Mouse (Mus musculus) gastrocnemius, adult 2 months (tissue): Measurements from ENCODE around the gene Gm29427. TPM values are rescaled to one million over a fixed set of nuclear protein-coding genes. Genes with fewer than 3 reads are reported as not detected.

Experiments
- DNase-seq: peaks from one replicate; pipeline ENCODE4 v3.0.0; 2022
- H3K27ac ChIP-seq: fragments of 200-600 bp; 2 replicates; pipeline ENCODE4 v1.8.1; 2022; ENCODE audit warnings: mild to moderate bottlenecking
- H3K4me3 ChIP-seq: fragments of 200-600 bp; 2 replicates; pipeline ENCODE4 v1.8.1; 2022; ENCODE audit warnings: mild to moderate bottlenecking, moderate library complexity
- CTCF ChIP-seq: fragments of 200-600 bp; IDR thresholded peaks from 2 replicates; pipeline ENCODE4 v1.8.1; 2022; ENCODE audit warnings: antibody characterized with exemption, mild to moderate bottlenecking, moderate library complexity
- intact Hi-C: fragments of 180-260 bp; cut with DNase I; formaldehyde crosslinking; loops from one replicate; pipeline ENCODE4 v1.15.1; 2025
- long read RNA-seq, 2 experiments: library from polyadenylated mRNA; stranded (forward); transcript quantifications; one replicate each; pipeline ENCODE4 v2.0.0; 2021
- total RNA-seq, 2 experiments: library from RNA; stranded (reverse); gene quantifications; 2 replicates each; pipeline ENCODE4 v1.2.3; 2021

Gene Gm29427
- total RNA-seq, result under 1 TPM in 1 of 2 experiments, not detected in 1; 0.14 TPM
- long read RNA-seq, experiment 1, result 0 reads
- long read RNA-seq, experiment 2, result 0 reads

- peak within 1 kb of the TSS; percentile 90 for H3K4me3 ChIP-seq
- DNase-seq, result peak; percentile 95
- TF ChIP-seq CTCF, result no peak
- H3K27ac ChIP-seq, result peak within 1 kb of the TSS; percentile 92
- intact Hi-C loops, result loop anchor here (10.0 kb wide), 1 partner anchor 349 kb away; no protein-coding TSS in a partner anchor
Observed at GRCm38 (mm10) chr1:130715561-130716217, at the start of gene Gm29427. Gm29427 (minus strand) TSS chr1:130715799.

- TF ChIP-seq CTCF, result no peak
- intact Hi-C loops, result no loop called here
- no peak overlapping the region for H3K4me3 ChIP-seq
- no peak for DNase-seq
- no peak overlapping the region for H3K27ac ChIP-seq
Observed at GRCm38 (mm10) chr1:130764027-130764461, 48.4 kb upstream of the Gm29427 start.

DNA sequence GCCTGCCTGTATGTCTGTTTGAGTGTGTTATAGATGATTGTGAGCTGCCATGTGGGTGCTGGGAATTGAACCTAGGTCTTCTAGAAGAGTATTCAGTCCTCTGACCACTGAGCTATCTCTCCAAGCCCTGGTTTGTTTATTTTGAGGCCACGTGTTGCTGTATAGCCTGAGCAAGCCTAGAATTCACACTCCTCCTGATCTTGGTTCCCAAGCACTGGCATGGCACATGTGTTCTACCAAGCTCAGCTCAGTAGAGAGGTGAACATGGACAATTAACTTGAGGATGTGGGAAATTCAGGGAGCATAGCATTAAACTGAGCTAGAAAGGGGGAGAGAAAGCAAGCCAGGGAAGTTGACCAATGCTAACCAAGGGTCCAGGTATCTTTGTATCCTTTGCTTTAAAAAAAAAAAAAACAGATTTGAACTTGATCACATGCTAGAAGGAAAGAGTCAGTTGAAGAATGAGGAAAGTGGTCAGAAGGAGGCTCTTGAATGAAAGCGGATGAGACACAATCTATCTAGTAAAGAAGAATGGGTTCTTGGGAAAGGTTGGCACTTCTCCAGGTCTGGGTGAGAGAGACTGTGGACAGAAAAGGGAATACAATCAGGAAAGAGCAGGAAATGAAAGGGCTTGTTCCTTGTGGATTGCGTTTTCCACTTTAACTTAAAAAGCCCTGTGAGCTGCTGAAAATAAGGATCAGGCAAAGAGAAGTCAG lies 46.6 kb upstream of the Gm29427 start:
- intact Hi-C loops, result no loop called here
- H3K4me3 ChIP-seq, result no peak overlapping the region
- TF ChIP-seq CTCF, result no peak
- H3K27ac ChIP-seq, result no peak overlapping the region
- DNase-seq, result no peak

DNA sequence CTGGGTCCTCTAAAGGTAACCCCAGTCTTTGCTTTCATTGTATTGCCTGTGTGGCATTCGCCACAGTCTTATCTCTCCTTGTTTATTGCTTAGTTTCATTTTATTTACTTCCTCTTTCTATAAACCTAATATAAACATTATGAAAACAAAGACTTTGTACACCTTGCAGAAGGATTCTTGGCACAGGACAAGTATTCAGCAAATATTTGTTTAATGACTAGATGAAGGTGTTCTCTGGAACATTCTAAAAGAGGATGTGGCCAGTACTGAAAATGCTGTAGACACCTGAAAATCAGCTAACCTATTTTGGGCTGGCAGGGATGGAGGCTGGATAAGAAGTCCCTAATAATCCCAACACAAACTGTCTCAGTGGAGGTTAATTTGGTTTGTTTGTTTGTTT lies 46.0 kb upstream of the Gm29427 start:
- DNase-seq, result no peak
- Histone ChIP-seq H3K27ac (no peak overlapping the region), H3K4me3 (no peak overlapping the region)
- no peak for TF ChIP-seq CTCF
- intact Hi-C loops, result no loop called here

- intact Hi-C loops, result no loop called here
Observed at GRCm38 (mm10) chr1:130759689-130760088, 44.1 kb upstream of the Gm29427 start.

GRCm38 (mm10) chr1:130746819-130747218 lies 31.2 kb upstream of the Gm29427 start:
- no peak for TF ChIP-seq CTCF
- intact Hi-C loops, result no loop called here

More at GRCm38 (mm10) chr1:130759689-130760088, 44.1 kb upstream of the Gm29427 start:
- DNase-seq, result no peak
- Histone ChIP-seq H3K4me3 (no peak overlapping the region), H3K27ac (no peak overlapping the region)
- TF ChIP-seq CTCF, result no peak

DNA sequence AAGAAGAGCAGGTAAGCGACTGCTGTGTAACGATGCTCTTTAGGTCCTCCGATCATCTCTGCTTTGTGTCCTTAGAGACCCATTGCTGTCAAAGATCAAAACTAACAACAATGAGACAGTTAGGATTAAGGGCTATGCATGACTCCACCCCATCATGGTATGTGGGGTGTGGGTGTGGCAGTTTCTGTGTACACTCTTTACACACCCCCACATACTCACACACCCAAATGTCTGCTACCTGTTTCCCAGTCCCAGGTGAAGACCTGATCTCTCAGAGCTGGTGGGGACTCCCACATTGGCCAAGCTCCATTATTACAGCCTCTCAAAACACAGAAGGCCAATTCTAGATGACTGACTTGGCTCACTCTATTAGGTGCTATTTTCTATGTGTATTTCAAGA lies 30.0 kb upstream of the Gm29427 start:
- no peak overlapping the region for H3K4me3 ChIP-seq
- TF ChIP-seq CTCF, result no peak
- intact Hi-C loops, result no loop called here

More at GRCm38 (mm10) chr1:130746819-130747218, 31.2 kb upstream of the Gm29427 start:
- no peak for DNase-seq
- no peak overlapping the region for H3K27ac ChIP-seq
- H3K4me3 ChIP-seq, result no peak overlapping the region

GRCm38 (mm10) chr1:130744961-130745360 lies 29.4 kb upstream of the Gm29427 start:
- no peak for TF ChIP-seq CTCF
- H3K4me3 ChIP-seq, result no peak overlapping the region
- no peak overlapping the region for H3K27ac ChIP-seq
- no peak for DNase-seq
- intact Hi-C loops, result no loop called here

More for the DNA sequence above, 30.0 kb upstream of the Gm29427 start:
- no peak for DNase-seq
- no peak overlapping the region for H3K27ac ChIP-seq

- DNase-seq, result no peak
- intact Hi-C loops, result no loop called here
- H3K4me3 ChIP-seq, result no peak overlapping the region
- H3K27ac ChIP-seq, result no peak overlapping the region
- TF ChIP-seq CTCF, result no peak
Observed at GRCm38 (mm10) chr1:130744217-130744616, 28.6 kb upstream of the Gm29427 start.

GRCm38 (mm10) chr1:130743775-130744174 lies 28.2 kb upstream of the Gm29427 start:
- intact Hi-C loops, result no loop called here
- Histone ChIP-seq H3K4me3 (no peak overlapping the region), H3K27ac (no peak overlapping the region)
- no peak for DNase-seq
- no peak for TF ChIP-seq CTCF

- Histone ChIP-seq H3K27ac (no peak overlapping the region), H3K4me3 (no peak overlapping the region)
- no peak for DNase-seq
- intact Hi-C loops, result no loop called here
- no peak for TF ChIP-seq CTCF
Observed at GRCm38 (mm10) chr1:130742201-130742600, 26.6 kb upstream of the Gm29427 start.

GRCm38 (mm10) chr1:130740781-130741720 lies 25.5 kb upstream of the Gm29427 start:
- Histone ChIP-seq H3K27ac (no peak overlapping the region), H3K4me3 (no peak overlapping the region)
- intact Hi-C loops, result no loop called here
- TF ChIP-seq CTCF, result no peak
- DNase-seq, result no peak
